Mouse (Mus musculus): ENCODE data around the gene Chst11. TPM values are rescaled to one million over a fixed set of nuclear protein-coding genes. Genes with fewer than 3 reads are reported as not detected.

Chst11 gene
- polyA plus RNA-seq, 1 experiment from 2014 or later: 4.1 TPM

- H3K27me3 ChIP-seq (replicated peaks): no peaks in the 10 kb centered on the region
- H3K4me2 ChIP-seq: no peak overlapping the region
- H3K36me3 ChIP-seq: no peaks in the 10 kb centered on the region
- peaks cover 40% of the 10 kb centered on the region for H3K4me1 ChIP-seq (replicated peaks)
- H3K27ac ChIP-seq (ENCODE audit: poor library complexity, severe bottlenecking): no peak overlapping the region
- no peak overlapping the region for H3K9ac ChIP-seq
- H3K9me3 ChIP-seq (replicated peaks): peaks cover 5% of the 10 kb centered on the region
- no peak overlapping the region for H3K4me3 ChIP-seq
- 81% methylated on average over 8 of the region's 8 CpGs for WGBS
- ATAC-seq (ENCODE audit: insufficient number of reproducible peaks, low FRiP score): no peak
These were observed 173.9 kb downstream of the Chst11 start for GRCm38 (mm10) chr10:83159229-83159628.

GRCm38 (mm10) chr10:83161656-83162365 lies 176.5 kb downstream of the Chst11 start:
- H3K27me3 ChIP-seq (replicated peaks): no peaks in the 10 kb centered on the region
- H3K4me2 ChIP-seq: no peak overlapping the region
- peaks cover 42% of the 10 kb centered on the region for H3K4me1 ChIP-seq (replicated peaks)
- no peaks in the 10 kb centered on the region for H3K9me3 ChIP-seq (replicated peaks)
- no peak overlapping the region for H3K4me3 ChIP-seq
- 53% methylated on average over 10 of the region's 10 CpGs for WGBS
- ATAC-seq (ENCODE audit: insufficient number of reproducible peaks, low FRiP score): no peak
- H3K27ac ChIP-seq (ENCODE audit: poor library complexity, severe bottlenecking): peak overlapping the region; percentile 5; the same call in 1 of the 2 replicates
- no peak overlapping the region for H3K9ac ChIP-seq
- no peaks in the 10 kb centered on the region for H3K36me3 ChIP-seq

GRCm38 (mm10) chr10:83163946-83164345 lies 178.6 kb downstream of the Chst11 start:
- Histone ChIP-seq H3K27me3 (replicated peaks) (no peaks in the 10 kb centered on the region), H3K27ac (ENCODE audit: poor library complexity, severe bottlenecking) (no peak overlapping the region), H3K4me2 (no peak overlapping the region), H3K9ac (no peak overlapping the region), H3K4me3 (no peak overlapping the region), H3K4me1 (replicated peaks) (peaks cover 39% of the 10 kb centered on the region), H3K36me3 (no peaks in the 10 kb centered on the region), H3K9me3 (replicated peaks) (no peaks in the 10 kb centered on the region)
- ATAC-seq (ENCODE audit: insufficient number of reproducible peaks, low FRiP score): no peak
- 29% methylated on average over 6 of the region's 6 CpGs for WGBS

- peaks cover 46% of the 10 kb centered on the region for H3K4me1 ChIP-seq (replicated peaks)
- 80% methylated on average over 9 of the region's 9 CpGs for WGBS
- no peak for ATAC-seq (ENCODE audit: insufficient number of reproducible peaks, low FRiP score)
These were observed 179.7 kb downstream of the Chst11 start for GRCm38 (mm10) chr10:83164901-83165435.

GRCm38 (mm10) chr10:83165521-83166243 lies 180.4 kb downstream of the Chst11 start:
- no peak for ATAC-seq (ENCODE audit: insufficient number of reproducible peaks, low FRiP score)
- Histone ChIP-seq H3K9me3 (replicated peaks) (no peaks in the 10 kb centered on the region), H3K9ac (no peak overlapping the region), H3K27me3 (replicated peaks) (no peaks in the 10 kb centered on the region), H3K27ac (ENCODE audit: poor library complexity, severe bottlenecking) (no peak overlapping the region), H3K4me1 (replicated peaks) (peaks cover 52% of the 10 kb centered on the region), H3K4me2 (no peak overlapping the region), H3K4me3 (no peak overlapping the region), H3K36me3 (no peaks in the 10 kb centered on the region)
- WGBS: 79% methylated on average over 11 of the region's 11 CpGs

More at GRCm38 (mm10) chr10:83164901-83165435, 179.7 kb downstream of the Chst11 start:
- Histone ChIP-seq H3K36me3 (no peaks in the 10 kb centered on the region), H3K9ac (no peak overlapping the region), H3K4me2 (no peak overlapping the region), H3K9me3 (replicated peaks) (no peaks in the 10 kb centered on the region), H3K27me3 (replicated peaks) (no peaks in the 10 kb centered on the region), H3K4me3 (no peak overlapping the region), H3K27ac (ENCODE audit: poor library complexity, severe bottlenecking) (no peak overlapping the region)

GRCm38 (mm10) chr10:83166272-83166671 lies 181.0 kb downstream of the Chst11 start:
- Histone ChIP-seq H3K4me2 (no peak overlapping the region), H3K27me3 (replicated peaks) (no peaks in the 10 kb centered on the region), H3K36me3 (no peaks in the 10 kb centered on the region), H3K9ac (no peak overlapping the region), H3K4me1 (replicated peaks) (peaks cover 56% of the 10 kb centered on the region), H3K9me3 (replicated peaks) (no peaks in the 10 kb centered on the region), H3K4me3 (no peak overlapping the region), H3K27ac (ENCODE audit: poor library complexity, severe bottlenecking) (no peak overlapping the region)
- no peak for ATAC-seq (ENCODE audit: insufficient number of reproducible peaks, low FRiP score)
- 72% methylated on average over 9 of the region's 9 CpGs for WGBS

- Histone ChIP-seq H3K4me2 (no peak overlapping the region), H3K36me3 (no peaks in the 10 kb centered on the region), H3K4me3 (no peak overlapping the region), H3K27ac (ENCODE audit: poor library complexity, severe bottlenecking) (no peak overlapping the region), H3K4me1 (replicated peaks) (peaks cover 47% of the 10 kb centered on the region), H3K9me3 (replicated peaks) (no peaks in the 10 kb centered on the region), H3K9ac (no peak overlapping the region), H3K27me3 (replicated peaks) (no peaks in the 10 kb centered on the region)
- 82% methylated on average over 6 of the region's 6 CpGs for WGBS
- ATAC-seq (ENCODE audit: insufficient number of reproducible peaks, low FRiP score): no peak
These were observed 182.2 kb downstream of the Chst11 start for GRCm38 (mm10) chr10:83167492-83167891.

- H3K4me1 ChIP-seq (replicated peaks): peaks cover 37% of the 10 kb centered on the region
- no peaks in the 10 kb centered on the region for H3K9me3 ChIP-seq (replicated peaks)
- WGBS: 78% methylated on average over 11 of the region's 11 CpGs
- no peaks in the 10 kb centered on the region for H3K36me3 ChIP-seq
- H3K4me3 ChIP-seq: no peak overlapping the region
- H3K9ac ChIP-seq: no peak overlapping the region
- H3K27ac ChIP-seq (ENCODE audit: poor library complexity, severe bottlenecking): no peak overlapping the region
- no peaks in the 10 kb centered on the region for H3K27me3 ChIP-seq (replicated peaks)
- no peak for ATAC-seq (ENCODE audit: insufficient number of reproducible peaks, low FRiP score)
- no peak overlapping the region for H3K4me2 ChIP-seq
These were observed 183.2 kb downstream of the Chst11 start for GRCm38 (mm10) chr10:83168303-83169056.

- Histone ChIP-seq H3K27me3 (replicated peaks) (no peaks in the 10 kb centered on the region), H3K4me1 (replicated peaks) (peaks cover 27% of the 10 kb centered on the region), H3K4me2 (no peak overlapping the region), H3K4me3 (no peak overlapping the region), H3K36me3 (no peaks in the 10 kb centered on the region), H3K9me3 (replicated peaks) (no peaks in the 10 kb centered on the region), H3K27ac (ENCODE audit: poor library complexity, severe bottlenecking) (no peak overlapping the region), H3K9ac (no peak overlapping the region)
- WGBS: 77% methylated on average over 6 of the region's 6 CpGs
- no peak for ATAC-seq (ENCODE audit: insufficient number of reproducible peaks, low FRiP score)
These were observed 184.3 kb downstream of the Chst11 start for GRCm38 (mm10) chr10:83169554-83169953.

- Histone ChIP-seq H3K4me2 (no peak overlapping the region), H3K4me3 (no peak overlapping the region), H3K36me3 (peaks cover 5% of the 10 kb centered on the region; the same call in 1 of the 2 replicates), H3K27ac (ENCODE audit: poor library complexity, severe bottlenecking) (no peak overlapping the region), H3K9me3 (replicated peaks) (0 out of 2 replicates have a peak, but pooled peaks cover 7% of the 10 kb centered on the region), H3K4me1 (replicated peaks) (peaks cover 4% of the 10 kb centered on the region), H3K9ac (no peak overlapping the region), H3K27me3 (replicated peaks) (no peaks in the 10 kb centered on the region)
- no peak for ATAC-seq (ENCODE audit: insufficient number of reproducible peaks, low FRiP score)
- 87% methylated on average over 5 of the region's 5 CpGs for WGBS
These were observed 192.9 kb downstream of the Chst11 start for GRCm38 (mm10) chr10:83178151-83178550.

GRCm38 (mm10) chr10:83178661-83179060 lies 193.4 kb downstream of the Chst11 start:
- Histone ChIP-seq H3K27ac (ENCODE audit: poor library complexity, severe bottlenecking) (no peak overlapping the region), H3K27me3 (replicated peaks) (no peaks in the 10 kb centered on the region), H3K4me3 (no peak overlapping the region), H3K4me2 (no peak overlapping the region), H3K9me3 (replicated peaks) (0 out of 2 replicates have a peak, but pooled peaks cover 7% of the 10 kb centered on the region), H3K36me3 (peaks cover 5% of the 10 kb centered on the region; the same call in 1 of the 2 replicates), H3K9ac (no peak overlapping the region), H3K4me1 (replicated peaks) (peaks cover 9% of the 10 kb centered on the region)
- ATAC-seq (ENCODE audit: insufficient number of reproducible peaks, low FRiP score): no peak
- 50% methylated on average over 1 of the region's 1 CpGs for WGBS
